Mouse (Mus musculus) c-Kit-positive CD71-negative TER-119-negative erythroid progenitor cells, embryonic 14.5 days (primary cell): Measurements from ENCODE around the gene Ube2e3.

Source experiments
- DNase-seq: peaks from one replicate; pipeline ENCODE4 v3.0.0-alpha.2; 2013; ENCODE audit warnings: low read depth

Ube2e3 gene

GRCm38 (mm10) chr2:78882743-78883433 lies 15.0 kb downstream of the Ube2e3 start:
- no peak for DNase-seq

- DNase-seq = no peak
Observed at GRCm38 (mm10) chr2:78886446-78886845, 18.5 kb downstream of the Ube2e3 start.

GRCm38 (mm10) chr2:78888190-78888589 lies 20.3 kb downstream of the Ube2e3 start:
- no peak for DNase-seq

GRCm38 (mm10) chr2:78895216-78895615 lies 27.3 kb downstream of the Ube2e3 start:
- DNase-seq = no peak

GRCm38 (mm10) chr2:78905916-78906315 lies 38.0 kb downstream of the Ube2e3 start:
- DNase-seq = no peak

GRCm38 (mm10) chr2:78911516-78911915 lies 43.6 kb downstream of the Ube2e3 start:
- no peak for DNase-seq

GRCm38 (mm10) chr2:78914861-78915260 lies 46.9 kb downstream of the Ube2e3 start:
- peak; percentile 12 for DNase-seq

- DNase-seq = no peak
Observed at GRCm38 (mm10) chr2:78922980-78923674, 55.2 kb downstream of the Ube2e3 start.

GRCm38 (mm10) chr2:78925807-78926206 lies 57.9 kb downstream of the Ube2e3 start:
- DNase-seq = no peak

GRCm38 (mm10) chr2:78927625-78928024 lies 59.7 kb downstream of the Ube2e3 start:
- no peak for DNase-seq

- no peak for DNase-seq
Observed at GRCm38 (mm10) chr2:78928080-78928479, 60.2 kb downstream of the Ube2e3 start.

GRCm38 (mm10) chr2:78931358-78931757 lies 63.4 kb downstream of the Ube2e3 start:
- no peak for DNase-seq

GRCm38 (mm10) chr2:78959451-78959850 lies 91.5 kb downstream of the Ube2e3 start:
- no peak for DNase-seq

- no peak for DNase-seq
Observed at GRCm38 (mm10) chr2:78960288-78960687, 92.4 kb downstream of the Ube2e3 start.

- DNase-seq = no peak
Observed at GRCm38 (mm10) chr2:78961023-78961422, 93.1 kb downstream of the Ube2e3 start.

GRCm38 (mm10) chr2:78961580-78961979 lies 93.7 kb downstream of the Ube2e3 start:
- no peak for DNase-seq

GRCm38 (mm10) chr2:78964995-78965394 lies 97.1 kb downstream of the Ube2e3 start:
- DNase-seq = no peak

- DNase-seq = no peak
Observed at GRCm38 (mm10) chr2:78965396-78965795, 97.5 kb downstream of the Ube2e3 start.

GRCm38 (mm10) chr2:78970088-78970487 lies 102.2 kb downstream of the Ube2e3 start:
- DNase-seq = no peak
